Mouse (Mus musculus): Measurements from ENCODE around the gene Ncf4.
A peak's percentile ranks its signal among the peaks of the same experiment; 100 is the strongest.
"Not testable (repeated sequence)": the region's sequence is repeated elsewhere in the genome, so short reads cannot be mapped to it uniquely, and the experiment has no call there.

The Ncf4 gene

GRCm38 (mm10) chr15:78254751-78255150, 10.2 kb downstream of the Ncf4 start:
- no peak for DNase-seq (ENCODE audit: low spot score in 2 of 2)

- not testable (repeated sequence) for DNase-seq (ENCODE audit: low spot score in 2 of 2)
These were observed 12.1 kb downstream of the Ncf4 start for GRCm38 (mm10) chr15:78256602-78257259.

- DNase-seq (ENCODE audit: low spot score in 2 of 2) = peak; percentile 47 to 64
These were observed 12.9 kb downstream of the Ncf4 start for GRCm38 (mm10) chr15:78257326-78258050.

- DNase-seq (ENCODE audit: low spot score in 2 of 2) = peak in 1 of 2 experiments; percentile 35
These were observed 13.8 kb downstream of the Ncf4 start for GRCm38 (mm10) chr15:78258246-78258865.

GRCm38 (mm10) chr15:78260668-78261333, 16.2 kb downstream of the Ncf4 start:
- no peak for DNase-seq (ENCODE audit: low spot score in 2 of 2)

- no peak for DNase-seq (ENCODE audit: low spot score in 2 of 2)
These were observed 18.7 kb downstream of the Ncf4 start for GRCm38 (mm10) chr15:78263286-78263685.

GRCm38 (mm10) chr15:78267441-78267840, 22.8 kb downstream of the Ncf4 start:
- no peak for DNase-seq (ENCODE audit: low spot score in 2 of 2)

- no peak for DNase-seq (ENCODE audit: low spot score in 2 of 2)
These were observed 23.3 kb downstream of the Ncf4 start for GRCm38 (mm10) chr15:78267865-78268264.

GRCm38 (mm10) chr15:78271208-78271607, 26.6 kb downstream of the Ncf4 start:
- no peak for DNase-seq (ENCODE audit: low spot score in 2 of 2)

- no peak for DNase-seq (ENCODE audit: low spot score in 2 of 2)
These were observed 33.7 kb downstream of the Ncf4 start for GRCm38 (mm10) chr15:78278308-78278707.

GRCm38 (mm10) chr15:78287941-78288340, 43.3 kb downstream of the Ncf4 start:
- DNase-seq (ENCODE audit: low spot score in 2 of 2) = no peak

GRCm38 (mm10) chr15:78289775-78290174, 45.2 kb downstream of the Ncf4 start:
- not testable (repeated sequence) for DNase-seq (ENCODE audit: low spot score in 2 of 2)

- not testable (repeated sequence) for DNase-seq (ENCODE audit: low spot score in 2 of 2)
These were observed 48.6 kb downstream of the Ncf4 start for GRCm38 (mm10) chr15:78293228-78293627.

- DNase-seq (ENCODE audit: low spot score in 2 of 2) = no peak
These were observed 49.1 kb downstream of the Ncf4 start for GRCm38 (mm10) chr15:78293716-78294115.

- no peak for DNase-seq (ENCODE audit: low spot score in 2 of 2)
These were observed 54.0 kb downstream of the Ncf4 start for GRCm38 (mm10) chr15:78298558-78298957.

GRCm38 (mm10) chr15:78299641-78300040, 55.0 kb downstream of the Ncf4 start:
- DNase-seq (ENCODE audit: low spot score in 2 of 2) = no peak

- DNase-seq (ENCODE audit: low spot score in 2 of 2) = no peak
These were observed 56.2 kb downstream of the Ncf4 start for GRCm38 (mm10) chr15:78300773-78301172.

GRCm38 (mm10) chr15:78302718-78303117, 58.1 kb downstream of the Ncf4 start:
- DNase-seq (ENCODE audit: low spot score in 2 of 2) = no peak

- no peak for DNase-seq (ENCODE audit: low spot score in 2 of 2)
These were observed 59.1 kb downstream of the Ncf4 start for GRCm38 (mm10) chr15:78303665-78304233.

GRCm38 (mm10) chr15:78305341-78305933, 60.8 kb downstream of the Ncf4 start, which contains the start of gene Csf2rb2:
Gene Csf2rb2 (minus strand): TSS chr15:78305721.
- DNase-seq (ENCODE audit: low spot score in 2 of 2) = no peak

- DNase-seq (ENCODE audit: low spot score in 2 of 2) = no peak
These were observed 65.3 kb downstream of the Ncf4 start for GRCm38 (mm10) chr15:78309865-78310264.

All from natural killer cell, adult 2 months (primary cell).